ENCODE assay signal across 12 mouse cellular contexts in the genomic region with DNA sequence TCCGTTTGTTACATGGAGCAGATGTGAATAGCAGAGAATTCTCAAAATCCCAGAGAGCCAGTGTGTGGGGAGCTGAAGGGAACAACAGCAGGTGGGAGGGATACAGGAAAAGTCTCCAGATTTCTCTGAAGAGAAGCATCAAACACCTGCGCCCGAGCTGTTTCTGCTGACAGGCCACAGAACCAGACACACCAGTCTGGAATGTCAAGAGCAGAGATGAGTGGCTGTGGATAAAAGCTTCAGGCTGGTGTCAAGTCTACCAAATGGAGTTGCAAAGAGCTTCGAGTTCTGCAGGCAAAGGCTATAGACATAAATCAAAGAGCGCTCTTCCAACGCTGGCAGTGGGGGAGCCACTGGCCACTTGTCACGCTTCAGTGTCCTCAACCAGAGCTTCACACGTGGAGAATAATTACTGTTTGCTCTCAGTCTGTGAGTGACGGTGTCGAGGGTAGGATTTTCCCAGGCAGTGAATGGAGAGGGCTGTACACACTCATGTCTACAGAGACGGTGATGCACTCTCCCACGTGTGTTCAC.
DNase-seq lines count a peak whose midpoint lies in the region; ATAC-seq lines count a peak whose summit lies in the region.
"Had no signal": no experiment of that assay in that cellular context is flagged by ENCODE, and none has a peak within 500 bp of the region (broad histone marks: within the 10 kb centered on the region; RNA-seq: fewer than 3 reads in every experiment).

No protein-coding gene starts in this region.

- WGBS in forebrain, embryonic 13.5 days, result 39% methylated on average over 12 of the region's 12 CpGs
- 40% methylated on average over 12 of the region's 12 CpGs for WGBS in forebrain, embryonic 12.5 days
- WGBS in embryonic facial prominence, embryonic 14.5 days, result 47% methylated on average over 12 of the region's 12 CpGs
- 24% methylated on average over 12 of the region's 12 CpGs for WGBS in midbrain, embryonic 15.5 days

- no peaks in the 10 kb centered on the region for H3K9me3 ChIP-seq in forebrain, embryonic 13.5 days (replicated peaks)
- no peaks in the 10 kb centered on the region for H3K9me3 ChIP-seq in forebrain, embryonic 12.5 days
- H3K9me3 ChIP-seq in embryonic facial prominence, embryonic 14.5 days (ENCODE audit: control insufficient read depth, low read length), result no peaks in the 10 kb centered on the region
- no peaks in the 10 kb centered on the region for H3K9me3 ChIP-seq in midbrain, embryonic 15.5 days
- H3K9me3 ChIP-seq: heart, embryonic 12.5 days had no signal

- ATAC-seq in forebrain, embryonic 13.5 days, result peak; percentile 27; the same call in 1 of the 2 replicates
- ATAC-seq in forebrain, embryonic 12.5 days (ENCODE audit: low FRiP score), result no peak
- peak; percentile 84 for ATAC-seq in embryonic facial prominence, embryonic 14.5 days (ENCODE audit: low read depth)
- ATAC-seq in midbrain, embryonic 15.5 days (replicated peaks), result peak; percentile 76
- ATAC-seq: forebrain, embryonic 16.5 days had no signal

- no peak overlapping the region for H3K27ac ChIP-seq in forebrain, embryonic 13.5 days
- H3K27ac ChIP-seq in forebrain, embryonic 12.5 days, result no peak overlapping the region
- no peak overlapping the region for H3K27ac ChIP-seq in embryonic facial prominence, embryonic 14.5 days (replicated peaks; ENCODE audit: low read depth, low read length)
- 0 out of 2 replicates have a peak overlapping the region, but pooled peaks have one; percentile 6 for H3K27ac ChIP-seq in midbrain, embryonic 15.5 days

- no peak overlapping the region for H3K4me2 ChIP-seq in forebrain, embryonic 13.5 days
- no peak overlapping the region for H3K4me2 ChIP-seq in forebrain, embryonic 12.5 days
- H3K4me2 ChIP-seq in embryonic facial prominence, embryonic 14.5 days (ENCODE audit: low read depth, low read length), result no peak overlapping the region
- H3K4me2 ChIP-seq in midbrain, embryonic 15.5 days, result no peak overlapping the region
- H3K4me2 ChIP-seq: heart, embryonic 12.5 days had no signal

- no peaks in the 10 kb centered on the region for H3K36me3 ChIP-seq in forebrain, embryonic 13.5 days (ENCODE audit: poor library complexity, severe bottlenecking)
- no peaks in the 10 kb centered on the region for H3K36me3 ChIP-seq in forebrain, embryonic 12.5 days (replicated peaks)
- H3K36me3 ChIP-seq in embryonic facial prominence, embryonic 14.5 days (ENCODE audit: control insufficient read depth, insufficient read depth, low read length), result no peaks in the 10 kb centered on the region
- no peaks in the 10 kb centered on the region for H3K36me3 ChIP-seq in midbrain, embryonic 15.5 days (replicated peaks)
- H3K36me3 ChIP-seq: heart, embryonic 12.5 days had no signal

- H3K9ac ChIP-seq in forebrain, embryonic 13.5 days, result no peak overlapping the region
- no peak overlapping the region for H3K9ac ChIP-seq in forebrain, embryonic 12.5 days
- no peak overlapping the region for H3K9ac ChIP-seq in embryonic facial prominence, embryonic 14.5 days (ENCODE audit: low read depth, low read length)
- no peak overlapping the region for H3K9ac ChIP-seq in midbrain, embryonic 15.5 days
- H3K9ac ChIP-seq: heart, embryonic 12.5 days had no signal

- DNase-seq in layer of hippocampus, adult 9-11 months, result peak; percentile 29
- DNase-seq in layer of hippocampus, postnatal 25 days (ENCODE audit: extremely low spot score in 1 of 2, low spot score in 1 of 2), result no peak
- peak; percentile 63 for DNase-seq in embryonic facial prominence, embryonic 14.5 days (ENCODE audit: low spot score)
- no peak for DNase-seq in adrenal gland, postnatal 4 days (ENCODE audit: low spot score in 2 of 2)
- DNase-seq in thymus, postnatal 10 days (ENCODE audit: low spot score in 2 of 2), result no peak
- DNase-seq: thymus, postnatal 14 days had no signal

- H3K27me3 ChIP-seq in forebrain, embryonic 13.5 days, result peaks cover 4% of the 10 kb centered on the region; the same call in 1 of the 2 replicates
- peaks cover 14% of the 10 kb centered on the region for H3K27me3 ChIP-seq in forebrain, embryonic 12.5 days
- no peaks in the 10 kb centered on the region for H3K27me3 ChIP-seq in embryonic facial prominence, embryonic 14.5 days (replicated peaks; ENCODE audit: control insufficient read depth, insufficient read depth, low read length)
- no peaks in the 10 kb centered on the region for H3K27me3 ChIP-seq in midbrain, embryonic 15.5 days (replicated peaks)
- H3K27me3 ChIP-seq: heart, embryonic 12.5 days had no signal

- no peaks in the 10 kb centered on the region for H3K4me1 ChIP-seq in forebrain, embryonic 13.5 days
- peaks cover 4% of the 10 kb centered on the region; the same call in 1 of the 2 replicates for H3K4me1 ChIP-seq in forebrain, embryonic 12.5 days
- no peaks in the 10 kb centered on the region for H3K4me1 ChIP-seq in embryonic facial prominence, embryonic 14.5 days (ENCODE audit: control insufficient read depth, insufficient read depth, low read length)
- H3K4me1 ChIP-seq in midbrain, embryonic 15.5 days, result no peaks in the 10 kb centered on the region

- no peak overlapping the region for H3K4me3 ChIP-seq in forebrain, embryonic 13.5 days
- H3K4me3 ChIP-seq in forebrain, embryonic 12.5 days (replicated peaks), result no peak overlapping the region
- no peak overlapping the region for H3K4me3 ChIP-seq in embryonic facial prominence, embryonic 14.5 days (ENCODE audit: low read depth, low read length)
- no peak overlapping the region for H3K4me3 ChIP-seq in midbrain, embryonic 15.5 days
- H3K4me3 ChIP-seq: heart, embryonic 12.5 days; myocyte had no signal

Comparison
In these comparisons a context has a peak if more than half of its experiments do, and no peak if none do; other contexts are left out.
1. DNase-seq: peak in layer of hippocampus, adult 9-11 months (single experiment) and embryonic facial prominence, embryonic 14.5 days (single experiment); none in layer of hippocampus, postnatal 25 days (0 of 2), adrenal gland, postnatal 4 days (0 of 2) and thymus, postnatal 10 days (0 of 2).